ENCODE assay signal across 28 mouse cellular contexts in the genomic region with DNA sequence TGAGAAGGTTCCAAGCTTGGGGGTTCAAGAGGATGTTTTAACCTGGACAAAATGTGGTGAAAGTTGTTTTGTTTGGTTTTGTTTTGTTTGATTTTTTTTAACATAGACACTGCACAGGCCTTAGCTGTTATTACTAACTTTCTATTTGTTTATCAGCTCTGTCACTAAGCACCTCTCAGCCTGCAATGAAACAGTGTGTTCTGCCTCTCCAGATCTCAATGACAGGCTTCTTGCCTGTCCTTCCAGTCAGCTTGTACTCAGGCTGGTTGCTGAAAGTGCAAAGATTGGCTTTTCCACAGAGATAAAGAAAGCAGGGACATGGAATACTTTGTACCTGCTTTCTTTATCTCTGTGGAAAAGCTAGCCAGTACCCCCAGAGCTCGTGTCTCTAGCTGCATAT.
DNase-seq lines count a peak whose midpoint lies in the region; ATAC-seq and TF ChIP-seq lines count a peak whose summit lies in the region.
"Had no signal": no experiment of that assay in that cellular context is flagged by ENCODE, and none has a peak within 500 bp of the region (broad histone marks: within the 10 kb centered on the region; RNA-seq: fewer than 3 reads in every experiment).

No protein-coding gene starts in this region.

- H3K9ac ChIP-seq in heart, embryonic 14.5 days (ENCODE audit: low read length), result no peak overlapping the region
- H3K9ac ChIP-seq in intestine, embryonic 15.5 days, result no peak overlapping the region
- no peak overlapping the region for H3K9ac ChIP-seq in intestine, postnatal 0 days (ENCODE audit: low read depth, low read length)
- H3K9ac ChIP-seq in liver, embryonic 16.5 days (ENCODE audit: low read depth, low read length), result no peak overlapping the region
- H3K9ac ChIP-seq: embryonic facial prominence, embryonic 13.5 days; forebrain, embryonic 15.5 days; hindbrain, embryonic 12.5 days; kidney, embryonic 15.5 days; lung, embryonic 14.5 days; midbrain, embryonic 15.5 days; neural tube, embryonic 15.5 days had no signal

- H3K4me3 ChIP-seq in heart, embryonic 14.5 days (ENCODE audit: control insufficient read depth in 1 of 2, insufficient read depth in 1 of 2, low read depth in 1 of 2, low read length in 2 of 2), result no peak overlapping the region
- no peak overlapping the region for H3K4me3 ChIP-seq in intestine, embryonic 15.5 days (replicated peaks)
- no peak overlapping the region for H3K4me3 ChIP-seq in intestine, postnatal 0 days (ENCODE audit: low read depth, low read length)
- no peak overlapping the region for H3K4me3 ChIP-seq in liver, embryonic 16.5 days (ENCODE audit: low read depth, low read length)
- H3K4me3 ChIP-seq: embryonic facial prominence, embryonic 13.5 days; forebrain, embryonic 10.5 days; forebrain, embryonic 15.5 days; hindbrain, embryonic 12.5 days; kidney, embryonic 15.5 days; midbrain, embryonic 10.5 days; midbrain, embryonic 15.5 days; neural tube, embryonic 15.5 days had no signal

- TF ChIP-seq CTCF in intestine, postnatal 0 days (IDR thresholded peaks at IDR 0.05; ENCODE audit: low read depth), result no peak

- H3K36me3 ChIP-seq in heart, embryonic 14.5 days (ENCODE audit: control insufficient read depth, insufficient read depth, low read length), result no peaks in the 10 kb centered on the region
- H3K36me3 ChIP-seq in intestine, embryonic 15.5 days, result no peaks in the 10 kb centered on the region
- no peaks in the 10 kb centered on the region for H3K36me3 ChIP-seq in intestine, postnatal 0 days (ENCODE audit: control insufficient read depth, insufficient read depth)
- H3K36me3 ChIP-seq in liver, embryonic 16.5 days (ENCODE audit: control insufficient read depth, insufficient read depth), result no peaks in the 10 kb centered on the region
- H3K36me3 ChIP-seq: embryonic facial prominence, embryonic 13.5 days; forebrain, embryonic 10.5 days; forebrain, embryonic 15.5 days; hindbrain, embryonic 12.5 days; kidney, embryonic 15.5 days; midbrain, embryonic 10.5 days; midbrain, embryonic 15.5 days; neural tube, embryonic 15.5 days had no signal

- peaks cover 0 to 6% of the 10 kb centered on the region in 2 experiments; a peak in 2 of 4 replicates for H3K4me1 ChIP-seq in heart, embryonic 14.5 days (ENCODE audit: control insufficient read depth in 2 of 2, insufficient read depth in 2 of 2, low read length in 2 of 2)
- H3K4me1 ChIP-seq in intestine, embryonic 15.5 days (replicated peaks), result no peaks in the 10 kb centered on the region
- no peaks in the 10 kb centered on the region for H3K4me1 ChIP-seq in intestine, postnatal 0 days (replicated peaks; ENCODE audit: control insufficient read depth, insufficient read depth, low read length)
- H3K4me1 ChIP-seq in liver, embryonic 16.5 days (ENCODE audit: control insufficient read depth, low read depth, low read length), result no peaks in the 10 kb centered on the region
- H3K4me1 ChIP-seq: embryonic facial prominence, embryonic 13.5 days; forebrain, embryonic 10.5 days; forebrain, embryonic 15.5 days; hindbrain, embryonic 12.5 days; kidney, embryonic 15.5 days; midbrain, embryonic 10.5 days; midbrain, embryonic 15.5 days; neural tube, embryonic 15.5 days had no signal

- H3K9me3 ChIP-seq in heart, embryonic 14.5 days (ENCODE audit: control insufficient read depth, low read length), result no peaks in the 10 kb centered on the region
- no peaks in the 10 kb centered on the region for H3K9me3 ChIP-seq in intestine, embryonic 15.5 days
- H3K9me3 ChIP-seq in intestine, postnatal 0 days (ENCODE audit: control insufficient read depth), result no peaks in the 10 kb centered on the region
- H3K9me3 ChIP-seq in liver, embryonic 16.5 days (replicated peaks; ENCODE audit: control insufficient read depth, low read length), result no peaks in the 10 kb centered on the region
- H3K9me3 ChIP-seq: embryonic facial prominence, embryonic 13.5 days; forebrain, embryonic 10.5 days; forebrain, embryonic 15.5 days; hindbrain, embryonic 12.5 days; kidney, embryonic 15.5 days; midbrain, embryonic 10.5 days; midbrain, embryonic 15.5 days; neural tube, embryonic 15.5 days had no signal

- DNase-seq in heart, postnatal 4 days, result no peak
- DNase-seq in adrenal gland, postnatal 25 days, result no peak
- DNase-seq in lung, postnatal 36 days, result no peak
- DNase-seq: adrenal gland, postnatal 36 days; cerebellum, adult 18-20 months; cerebellum, postnatal 10 days; kidney, adult 18-20 months; kidney, postnatal 4 days; layer of hippocampus, postnatal 36 days; left cerebral cortex, postnatal 4 days; lung, embryonic 14.5 days; lung, postnatal 14 days; retina, postnatal 1 day; right cerebral cortex, postnatal 14 days; thymus, postnatal 4 days had no signal

- 0 out of 2 replicates have a peak, but pooled peaks cover 7% of the 10 kb centered on the region for H3K27me3 ChIP-seq in heart, embryonic 14.5 days (ENCODE audit: control insufficient read depth, insufficient read depth, low read length)
- no peaks in the 10 kb centered on the region for H3K27me3 ChIP-seq in intestine, embryonic 15.5 days (replicated peaks)
- no peaks in the 10 kb centered on the region for H3K27me3 ChIP-seq in intestine, postnatal 0 days (replicated peaks; ENCODE audit: control insufficient read depth, insufficient read depth, low read length)
- H3K27me3 ChIP-seq in liver, embryonic 16.5 days (ENCODE audit: control insufficient read depth, insufficient read depth, low read depth, low read length), result no peaks in the 10 kb centered on the region
- H3K27me3 ChIP-seq: embryonic facial prominence, embryonic 13.5 days; forebrain, embryonic 15.5 days; hindbrain, embryonic 12.5 days; kidney, embryonic 15.5 days; midbrain, embryonic 15.5 days; neural tube, embryonic 15.5 days had no signal

- 7% methylated on average over 1 of the region's 1 CpGs for WGBS in heart, embryonic 14.5 days
- WGBS in intestine, embryonic 15.5 days, result 31% methylated on average over 1 of the region's 1 CpGs
- 3% methylated on average over 1 of the region's 1 CpGs for WGBS in intestine, postnatal 0 days
- WGBS in liver, embryonic 16.5 days (ENCODE audit: insufficient replicate concordance), result 23% methylated on average over 1 of the region's 1 CpGs

- H3K4me2 ChIP-seq in heart, embryonic 14.5 days (ENCODE audit: low read length), result peak overlapping the region; percentile 3; the same call in 1 of the 2 replicates
- H3K4me2 ChIP-seq in intestine, embryonic 15.5 days (replicated peaks), result no peak overlapping the region
- H3K4me2 ChIP-seq in intestine, postnatal 0 days (replicated peaks; ENCODE audit: low read depth), result no peak overlapping the region
- no peak overlapping the region for H3K4me2 ChIP-seq in liver, embryonic 16.5 days (ENCODE audit: low read depth, low read length)
- H3K4me2 ChIP-seq: embryonic facial prominence, embryonic 13.5 days; forebrain, embryonic 15.5 days; hindbrain, embryonic 12.5 days; kidney, embryonic 15.5 days; lung, embryonic 14.5 days; midbrain, embryonic 15.5 days; neural tube, embryonic 15.5 days had no signal

- peak; percentile 26; the same call in 1 of the 2 replicates for ATAC-seq in heart, embryonic 14.5 days (ENCODE audit: insufficient number of reproducible peaks, insufficient read depth, low FRiP score, low read depth)
- ATAC-seq in intestine, embryonic 15.5 days, result peak; percentile 63; the same call in 1 of the 2 replicates
- peak; percentile 88 for ATAC-seq in intestine, postnatal 0 days
- peak; percentile 49 for ATAC-seq in liver, embryonic 16.5 days (ENCODE audit: low read depth)
- ATAC-seq: CD4-positive, CD25-positive, alpha-beta regulatory T cell, adult 4 months; forebrain, embryonic 15.5 days; midbrain, embryonic 15.5 days had no signal

- no peak overlapping the region for H3K27ac ChIP-seq in heart, embryonic 14.5 days (replicated peaks in 1 of 2; ENCODE audit: control insufficient read depth in 1 of 2, insufficient read depth in 1 of 2, low read depth in 2 of 2, low read length in 2 of 2)
- H3K27ac ChIP-seq in intestine, embryonic 15.5 days, result no peak overlapping the region
- no peak overlapping the region for H3K27ac ChIP-seq in intestine, postnatal 0 days (ENCODE audit: low read depth, low read length)
- no peak overlapping the region for H3K27ac ChIP-seq in liver, embryonic 16.5 days (ENCODE audit: low read length)
- H3K27ac ChIP-seq: embryonic facial prominence, embryonic 13.5 days; forebrain, embryonic 10.5 days; forebrain, embryonic 15.5 days; hindbrain, embryonic 12.5 days; kidney, embryonic 15.5 days; midbrain, embryonic 10.5 days; midbrain, embryonic 15.5 days; neural tube, embryonic 15.5 days had no signal

Comparison
In these comparisons a context has a peak if more than half of its experiments do, and no peak if none do; other contexts are left out.
1. ATAC-seq: peak in every context shown above with its lines; median percentile 88 in intestine, postnatal 0 days; 63 in intestine, embryonic 15.5 days; 49 in liver, embryonic 16.5 days; 26 in heart, embryonic 14.5 days.